Mouse (Mus musculus) liver, embryonic 11.5 days (tissue): ENCODE results near the gene Prkd1. TPM values are rescaled to one million over a fixed set of nuclear protein-coding genes. Genes with fewer than 3 reads are reported as not detected.

ENCODE experiments used
- ATAC-seq: fragments of 200-750 bp; cut with Nextera tagmentation; replicated peaks from 2 replicates; pipeline ENCODE4 v1.8.0; 2017; ENCODE audit warnings: moderate number of reproducible peaks, mild to moderate bottlenecking, moderate TSS enrichment, moderate library complexity; ENCODE audit not compliant: low FRiP score
- DNase-seq: peaks from one replicate; pipeline ENCODE4 v3.0.0-alpha.2; 2017; ENCODE audit warnings: low spot score
- H3K27ac ChIP-seq: fragments of 300-500 bp; sonication (generic); 2 replicates; pipeline ENCODE4 v1.5.1; 2014; ENCODE audit warnings: mild to moderate bottlenecking, low read depth, low read length, control low read depth
- H3K27me3 ChIP-seq: fragments of 300-500 bp; sonication (generic); replicated peaks from 2 replicates; pipeline ENCODE4 v1.6.1; 2014; ENCODE audit warnings: low read length, mixed read lengths; ENCODE audit not compliant: control insufficient read depth, insufficient read depth
- H3K36me3 ChIP-seq: fragments of 300-500 bp; sonication (generic); 2 replicates; pipeline ENCODE4 v1.6.1; 2014; ENCODE audit warnings: mild to moderate bottlenecking, low read length, moderate library complexity, mixed read lengths; ENCODE audit not compliant: control insufficient read depth, insufficient read depth
- H3K4me1 ChIP-seq: fragments of 300-500 bp; sonication (generic); replicated peaks from 2 replicates; pipeline ENCODE4 v1.6.1; 2014; ENCODE audit warnings: low read length, mixed read lengths; ENCODE audit not compliant: control insufficient read depth, insufficient read depth
- H3K4me2 ChIP-seq: fragments of 300-500 bp; sonication (generic); 2 replicates; pipeline ENCODE4 v1.6.1; 2014; ENCODE audit warnings: mild to moderate bottlenecking, control low read depth, moderate library complexity
- H3K4me3 ChIP-seq: fragments of 300-500 bp; sonication (generic); 2 replicates; pipeline ENCODE4 v1.5.1; 2014; ENCODE audit warnings: low read depth, low read length, control low read depth
- H3K9ac ChIP-seq: fragments of 300-500 bp; sonication (generic); 2 replicates; pipeline ENCODE4 v1.6.1; 2014; ENCODE audit warnings: low read depth, low read length, control low read depth
- H3K9me3 ChIP-seq: fragments of 300-500 bp; sonication (generic); 2 replicates; pipeline ENCODE4 v1.6.1; 2016; ENCODE audit warnings: low read length, inconsistent platforms, mixed read lengths; ENCODE audit not compliant: control insufficient read depth
- WGBS: fragments of 180-500 bp; shearing (Covaris S2); extraction: QIAGEN DNeasy Blood & Tissue Kit; methylation state at CpG from one replicate; pipeline ENCODE4 v1.1.7; 2014; 5-methylcytosine and 5-hydroxymethylcytosine counted together
- polyA plus RNA-seq: library from polyadenylated mRNA; unstranded; fragments of >200 nt; fragmentation: Nextera tagmentation; extraction: Ambion mirVana; gene quantifications from 2 replicates; pipeline ENCODE4 v1.2.1, GENCODE M21; 2014

Gene Prkd1
- polyA plus RNA-seq, 1 experiment from 2014 or later: 2.6 TPM

GRCm38 (mm10) chr12:50430129-50430703 is 218.7 kb downstream of the Prkd1 start:
- Histone ChIP-seq H3K4me3 (no peak overlapping the region), H3K36me3 (no peaks in the 10 kb centered on the region), H3K9ac (no peak overlapping the region), H3K27ac (no peak overlapping the region), H3K27me3 (no peaks in the 10 kb centered on the region), H3K9me3 (no peaks in the 10 kb centered on the region), H3K4me2 (no peak overlapping the region), H3K4me1 (no peaks in the 10 kb centered on the region)
- DNase-seq (no peak), ATAC-seq (no peak)
- 84% methylated on average over 5 of the region's 5 CpGs for WGBS

GRCm38 (mm10) chr12:50352404-50352803 is 296.5 kb downstream of the Prkd1 start:
- H3K27ac ChIP-seq: no peak overlapping the region
- ATAC-seq (no peak), DNase-seq (no peak)
- 73% methylated on average over 11 of the region's 11 CpGs for WGBS
- H3K9ac ChIP-seq: no peak overlapping the region
- no peaks in the 10 kb centered on the region for H3K4me1 ChIP-seq
- H3K4me2 ChIP-seq: no peak overlapping the region
- no peaks in the 10 kb centered on the region for H3K27me3 ChIP-seq
- H3K4me3 ChIP-seq: no peak overlapping the region
- H3K36me3 ChIP-seq: no peaks in the 10 kb centered on the region
- no peaks in the 10 kb centered on the region for H3K9me3 ChIP-seq

- no peak overlapping the region for H3K27ac ChIP-seq
- no peak overlapping the region for H3K4me2 ChIP-seq
- no peaks in the 10 kb centered on the region for H3K27me3 ChIP-seq
- no peaks in the 10 kb centered on the region for H3K9me3 ChIP-seq
- H3K4me1 ChIP-seq: no peaks in the 10 kb centered on the region
- no peak overlapping the region for H3K9ac ChIP-seq
- ATAC-seq (no peak), DNase-seq (no peak)
- H3K36me3 ChIP-seq: no peaks in the 10 kb centered on the region
- WGBS: 67% methylated on average over 4 of the region's 4 CpGs
- H3K4me3 ChIP-seq: no peak overlapping the region
These were observed 315.7 kb downstream of the Prkd1 start for GRCm38 (mm10) chr12:50333182-50333581.

GRCm38 (mm10) chr12:50314634-50315033 is 334.3 kb downstream of the Prkd1 start:
- no peaks in the 10 kb centered on the region for H3K9me3 ChIP-seq
- H3K27ac ChIP-seq: no peak overlapping the region
- no peak for ATAC-seq
- no peak overlapping the region for H3K4me3 ChIP-seq
- H3K27me3 ChIP-seq: no peaks in the 10 kb centered on the region
- H3K4me1 ChIP-seq: no peaks in the 10 kb centered on the region
- no peak for DNase-seq
- no peaks in the 10 kb centered on the region for H3K36me3 ChIP-seq
- no peak overlapping the region for H3K4me2 ChIP-seq
- no peak overlapping the region for H3K9ac ChIP-seq

- H3K4me3 ChIP-seq: no peak overlapping the region
- no peak for DNase-seq
- H3K4me2 ChIP-seq: no peak overlapping the region
- H3K9ac ChIP-seq: no peak overlapping the region
- no peaks in the 10 kb centered on the region for H3K9me3 ChIP-seq
- no peaks in the 10 kb centered on the region for H3K4me1 ChIP-seq
- H3K27me3 ChIP-seq: no peaks in the 10 kb centered on the region
- ATAC-seq: no peak
- no peak overlapping the region for H3K27ac ChIP-seq
- 78% methylated on average over 3 of the region's 3 CpGs for WGBS
- no peaks in the 10 kb centered on the region for H3K36me3 ChIP-seq
These were observed 339.6 kb downstream of the Prkd1 start for GRCm38 (mm10) chr12:50309276-50309675.

GRCm38 (mm10) chr12:50301334-50301733 is 347.6 kb downstream of the Prkd1 start:
- H3K27ac ChIP-seq: no peak overlapping the region
- H3K27me3 ChIP-seq: no peaks in the 10 kb centered on the region
- H3K4me2 ChIP-seq: no peak overlapping the region
- DNase-seq (no peak), ATAC-seq (no peak)
- 42% methylated on average over 1 of the region's 1 CpGs for WGBS
- H3K9ac ChIP-seq: no peak overlapping the region
- no peaks in the 10 kb centered on the region for H3K9me3 ChIP-seq
- no peaks in the 10 kb centered on the region for H3K36me3 ChIP-seq
- H3K4me3 ChIP-seq: no peak overlapping the region
- no peaks in the 10 kb centered on the region for H3K4me1 ChIP-seq

- no peaks in the 10 kb centered on the region for H3K9me3 ChIP-seq
These were observed 352.8 kb downstream of the Prkd1 start for GRCm38 (mm10) chr12:50296067-50296466.

GRCm38 (mm10) chr12:50295549-50295948 is 353.3 kb downstream of the Prkd1 start:
- no peaks in the 10 kb centered on the region for H3K9me3 ChIP-seq
- DNase-seq (no peak), ATAC-seq (no peak)
- no peak overlapping the region for H3K27ac ChIP-seq
- no peaks in the 10 kb centered on the region for H3K4me1 ChIP-seq
- H3K4me2 ChIP-seq: no peak overlapping the region
- no peaks in the 10 kb centered on the region for H3K36me3 ChIP-seq
- H3K27me3 ChIP-seq: no peaks in the 10 kb centered on the region
- no peak overlapping the region for H3K9ac ChIP-seq
- 65% methylated on average over 2 of the region's 2 CpGs for WGBS
- no peak overlapping the region for H3K4me3 ChIP-seq

More at GRCm38 (mm10) chr12:50296067-50296466, 352.8 kb downstream of the Prkd1 start:
- no peak for DNase-seq
- Histone ChIP-seq H3K4me3 (no peak overlapping the region), H3K27me3 (no peaks in the 10 kb centered on the region), H3K4me1 (no peaks in the 10 kb centered on the region), H3K27ac (no peak overlapping the region), H3K36me3 (no peaks in the 10 kb centered on the region), H3K4me2 (no peak overlapping the region), H3K9ac (no peak overlapping the region)
- 57% methylated on average over 2 of the region's 2 CpGs for WGBS
- ATAC-seq: no peak

- WGBS: 50% methylated on average over 3 of the region's 3 CpGs
- ATAC-seq: no peak
- H3K4me3 ChIP-seq: no peak overlapping the region
- H3K27ac ChIP-seq: no peak overlapping the region
- no peaks in the 10 kb centered on the region for H3K9me3 ChIP-seq
- H3K36me3 ChIP-seq: no peaks in the 10 kb centered on the region
- no peaks in the 10 kb centered on the region for H3K4me1 ChIP-seq
- no peaks in the 10 kb centered on the region for H3K27me3 ChIP-seq
- no peak overlapping the region for H3K4me2 ChIP-seq
- H3K9ac ChIP-seq: no peak overlapping the region
- DNase-seq: no peak
These were observed 356.1 kb downstream of the Prkd1 start for GRCm38 (mm10) chr12:50292834-50293233.
